Mouse (Mus musculus) left cerebral cortex, adult 18-20 months (tissue): ENCODE measurements around the gene Rps19. TPM values are rescaled to one million over a fixed set of nuclear protein-coding genes. Genes with fewer than 3 reads are reported as not detected.

Source experiments
- DNase-seq, 2 experiments: peaks; one replicate each; pipeline ENCODE4 v3.0.0; 2021 to 2022; ENCODE audit warnings: low spot score in 2 of 2, mixed read lengths in 1 of 2
- total RNA-seq, 2 experiments: library from RNA; stranded (reverse); gene quantifications; 2 replicates each; pipeline ENCODE4 v1.2.3; 2021

Gene Rps19
- total RNA-seq, 2 experiments from 2014 or later, result 511 to 584 TPM

DNA sequence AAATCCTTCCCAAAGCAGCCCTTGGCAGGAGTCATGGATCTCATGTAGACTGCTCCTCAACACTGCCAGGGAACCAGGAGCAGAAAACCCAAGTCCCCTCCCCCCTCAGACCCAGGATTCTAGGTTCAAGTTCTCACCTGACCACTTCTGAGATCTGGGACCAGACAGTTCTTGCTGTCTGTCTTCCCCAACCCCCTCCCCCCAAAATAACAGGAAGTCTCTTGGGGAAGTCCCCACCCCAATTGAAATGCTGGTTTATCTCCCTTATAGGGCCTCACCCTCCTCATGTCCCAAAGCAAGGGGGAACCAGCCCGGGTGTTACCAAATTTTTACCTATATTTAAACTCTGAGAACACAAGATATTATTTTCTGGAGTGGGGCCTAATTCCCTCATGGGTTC, 17.7 kb downstream of the Rps19 start:
- no peak for DNase-seq

DNA sequence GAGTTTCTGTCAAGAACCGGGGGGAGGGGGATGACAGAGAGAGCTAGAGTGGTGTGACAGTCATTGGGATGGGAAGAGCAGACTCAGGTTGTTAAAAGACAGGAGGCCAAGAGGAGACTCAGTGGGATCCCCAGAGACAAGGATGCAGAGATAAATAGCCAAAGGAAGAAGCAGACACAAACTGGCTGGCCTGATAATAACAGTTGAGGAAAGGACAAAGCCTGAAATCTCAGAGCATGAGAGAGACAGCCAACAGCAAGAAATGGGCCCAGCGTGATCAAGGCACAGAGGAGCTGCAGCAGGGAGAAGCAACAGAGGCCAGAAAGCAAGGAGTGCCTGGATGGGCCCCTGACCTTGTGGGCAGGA, 18.1 kb downstream of the Rps19 start:
- no peak for DNase-seq

DNA sequence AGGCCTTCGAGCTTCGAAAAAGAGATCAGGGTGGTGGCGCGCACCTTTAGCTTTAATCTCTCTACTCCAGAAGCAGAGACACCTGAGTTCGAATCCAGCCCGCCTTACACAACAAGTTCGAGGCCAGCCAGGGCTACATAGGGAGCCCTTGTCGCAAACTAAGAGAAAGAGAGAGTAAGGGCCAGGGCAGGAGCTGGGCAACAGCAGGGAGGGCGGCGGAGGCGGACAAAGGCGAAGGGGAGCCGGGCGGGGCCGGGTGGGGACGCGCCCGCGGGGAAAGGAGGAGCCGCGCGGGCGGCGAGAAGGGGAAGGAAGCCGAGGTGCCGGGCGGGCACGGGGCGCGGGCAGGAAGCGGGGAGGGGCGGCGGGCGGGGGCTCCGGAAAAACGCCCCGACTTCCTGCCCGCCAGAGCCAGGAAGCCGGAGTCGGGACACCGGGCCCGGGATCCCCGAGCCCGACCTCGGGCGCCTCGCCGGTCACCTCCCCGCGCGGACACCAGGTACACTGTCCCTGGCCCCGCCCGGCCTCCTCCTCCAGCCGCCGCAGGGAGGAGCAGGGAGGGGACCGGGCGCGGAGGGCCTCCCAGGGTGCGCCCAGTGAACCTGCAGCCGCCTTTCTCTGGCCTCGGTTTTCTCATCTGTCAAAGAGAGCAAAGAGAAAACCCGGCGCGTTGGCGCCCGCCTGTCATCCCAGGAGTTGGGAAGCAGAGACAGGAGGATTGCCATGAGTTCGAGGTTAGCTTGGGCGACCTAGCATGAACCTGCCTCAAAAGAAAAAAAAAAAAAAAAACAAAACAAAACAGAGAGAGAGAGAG, 18.7 kb downstream of the Rps19 start, which contains the start of gene Arhgef1:
TSS of gene Arhgef1 (plus strand) at position 283 of the 814 bp plus-strand sequence.
- peak; percentile 25 to 36 for DNase-seq

DNA sequence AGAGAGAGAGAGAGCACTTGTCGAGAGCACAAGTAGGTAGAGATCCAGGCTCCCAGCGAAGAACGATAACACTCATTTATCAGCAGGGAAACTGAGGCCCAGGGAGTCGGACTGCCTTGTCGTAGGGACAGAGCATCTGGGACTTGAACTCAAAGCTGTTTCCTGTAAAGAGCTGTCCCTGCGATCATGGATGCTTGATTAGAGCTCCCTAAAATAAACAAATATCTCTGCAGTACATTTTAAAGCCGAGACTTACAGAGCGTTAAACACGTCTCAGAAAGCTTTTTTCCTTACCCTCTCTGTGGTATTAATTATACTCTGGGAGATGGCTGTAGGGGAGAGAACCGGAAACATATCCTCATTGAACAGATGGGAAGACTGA, 19.3 kb downstream of the Rps19 start:
- DNase-seq, result no peak

DNA sequence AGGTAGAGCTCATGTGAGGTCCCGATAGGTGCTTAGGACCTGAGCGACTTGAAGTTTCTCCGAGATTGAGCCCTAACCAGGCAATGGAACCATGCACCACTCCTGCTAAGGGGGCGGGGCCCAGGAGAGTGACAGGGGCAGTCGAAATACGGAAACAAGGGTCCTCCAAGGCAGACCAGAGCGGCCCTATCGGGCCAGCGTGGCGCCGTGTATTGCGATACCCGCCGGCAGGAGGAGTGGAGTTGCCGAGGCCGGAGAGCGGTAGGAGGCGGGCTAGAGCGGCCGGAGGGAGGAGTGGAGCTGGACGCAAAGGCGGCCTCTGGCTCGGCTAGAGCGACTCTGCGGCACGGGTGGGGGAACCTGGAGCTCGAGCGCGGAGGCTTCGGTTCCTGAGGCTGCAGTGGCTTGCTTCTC, 19.9 kb downstream of the Rps19 start:
- DNase-seq, result peak; percentile 94 to 98

DNA sequence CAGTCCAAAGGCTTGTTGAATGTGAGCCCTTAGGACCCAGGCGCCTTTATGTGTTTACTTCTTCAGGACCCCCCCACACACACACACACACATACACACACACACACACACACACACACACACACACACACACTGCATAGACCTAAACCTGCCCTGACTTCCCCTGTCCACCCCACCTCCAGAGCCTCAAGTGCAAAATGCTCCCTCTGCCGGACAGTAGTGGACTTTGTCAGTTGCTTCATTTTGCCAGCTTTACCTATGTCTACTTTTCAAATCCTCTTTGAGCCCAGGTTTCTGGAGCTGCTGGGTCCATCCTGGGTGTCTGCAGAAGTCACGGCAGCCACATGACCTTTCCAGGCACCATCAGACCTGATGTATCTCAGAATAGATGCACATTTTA, 20.8 kb downstream of the Rps19 start:
- DNase-seq, result peak; percentile 50

DNA sequence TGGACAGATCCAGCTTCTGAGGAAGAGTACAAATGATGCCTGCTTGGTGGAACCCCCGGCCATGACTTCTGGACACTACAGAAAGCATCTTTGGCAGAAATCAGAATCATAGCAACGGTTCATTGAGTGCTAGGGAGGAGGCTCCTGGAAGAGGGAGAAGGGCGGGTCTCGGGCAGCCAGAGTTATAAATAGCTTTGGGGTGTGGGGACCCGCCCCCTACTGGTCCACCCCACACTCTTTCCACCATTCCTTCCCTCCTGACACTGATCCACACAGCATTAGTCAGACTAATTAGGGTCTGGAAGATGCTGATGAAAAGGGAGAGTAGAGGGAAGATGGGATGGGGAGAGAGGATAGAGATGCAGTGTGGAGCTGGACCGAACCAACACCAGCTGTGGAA, 22.4 kb downstream of the Rps19 start:
- no peak for DNase-seq

DNA sequence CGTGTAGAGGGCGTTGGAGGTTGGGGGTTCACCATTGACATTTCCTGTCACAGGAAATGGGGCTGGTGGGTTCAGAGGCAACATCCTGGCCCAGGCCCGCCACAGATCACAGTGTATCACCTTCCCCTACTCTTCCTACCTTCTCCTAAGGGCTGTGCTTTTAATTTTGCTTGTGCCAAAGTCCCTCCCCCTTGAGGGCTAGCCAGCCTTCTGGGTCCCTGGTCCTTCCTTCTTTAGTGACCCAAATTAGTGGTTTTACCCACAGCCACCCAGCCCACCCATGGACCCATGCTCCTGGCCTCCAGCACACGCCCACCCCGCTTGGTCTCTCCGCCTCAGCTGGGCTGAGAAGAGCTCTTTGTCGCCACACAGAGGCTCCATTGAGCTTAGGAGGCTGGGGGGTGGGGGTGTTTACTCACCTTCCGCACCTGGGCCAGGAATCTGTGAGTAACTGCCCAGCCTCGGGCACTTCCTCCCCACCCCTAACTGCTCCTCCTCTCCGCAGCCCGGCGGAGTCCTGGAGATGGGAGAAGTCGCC, 23.1 kb downstream of the Rps19 start:
- no peak for DNase-seq

DNA sequence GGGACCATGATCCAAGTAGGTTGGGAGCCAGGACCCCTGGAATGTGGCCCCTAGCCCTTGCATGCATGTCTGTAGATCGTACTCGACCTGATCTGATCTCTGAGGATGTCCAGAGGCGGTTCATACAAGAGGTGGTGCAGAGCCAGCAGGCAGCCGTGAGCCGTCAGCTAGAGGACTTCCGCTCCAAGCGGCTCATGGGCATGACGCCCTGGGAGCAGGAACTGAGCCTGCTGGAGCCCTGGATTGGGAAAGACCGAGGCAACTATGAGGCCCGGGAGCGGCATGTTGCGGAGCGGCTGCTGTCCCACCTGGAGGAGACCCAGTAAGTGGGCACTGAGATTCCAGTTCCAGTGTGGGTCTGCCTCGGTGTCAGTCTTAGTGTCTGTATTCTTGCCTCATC, 28.3 kb downstream of the Rps19 start:
- no peak for DNase-seq

DNA sequence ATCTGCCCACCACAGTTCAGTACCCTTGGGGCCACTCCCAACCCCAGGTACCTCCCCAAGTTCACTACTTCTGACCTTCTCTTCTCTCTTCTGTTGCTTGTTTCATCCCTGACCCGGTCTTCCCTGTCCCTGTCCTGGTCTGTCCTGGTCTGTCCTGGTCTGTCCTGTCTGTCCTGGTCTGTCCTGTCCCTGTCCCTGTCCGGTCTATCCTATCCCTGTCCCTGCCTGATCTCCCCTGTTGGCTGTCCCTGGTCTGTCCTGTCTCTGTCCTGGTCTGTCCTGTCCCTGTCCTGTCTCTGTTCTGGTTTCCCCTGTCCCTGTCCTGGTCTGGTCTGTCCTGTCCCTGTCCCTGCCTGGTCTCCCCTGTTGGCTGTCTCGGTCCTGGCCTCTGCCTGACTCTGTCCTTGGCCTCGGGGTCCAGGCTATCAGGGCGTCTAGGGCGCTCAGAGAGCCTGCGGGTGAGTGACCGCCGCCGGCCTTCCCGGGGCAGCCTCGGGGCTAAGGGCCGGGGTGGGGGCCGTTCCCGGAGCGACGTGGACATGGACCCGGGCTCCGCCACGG, 34.7 kb downstream of the Rps19 start:
- no peak for DNase-seq

DNA sequence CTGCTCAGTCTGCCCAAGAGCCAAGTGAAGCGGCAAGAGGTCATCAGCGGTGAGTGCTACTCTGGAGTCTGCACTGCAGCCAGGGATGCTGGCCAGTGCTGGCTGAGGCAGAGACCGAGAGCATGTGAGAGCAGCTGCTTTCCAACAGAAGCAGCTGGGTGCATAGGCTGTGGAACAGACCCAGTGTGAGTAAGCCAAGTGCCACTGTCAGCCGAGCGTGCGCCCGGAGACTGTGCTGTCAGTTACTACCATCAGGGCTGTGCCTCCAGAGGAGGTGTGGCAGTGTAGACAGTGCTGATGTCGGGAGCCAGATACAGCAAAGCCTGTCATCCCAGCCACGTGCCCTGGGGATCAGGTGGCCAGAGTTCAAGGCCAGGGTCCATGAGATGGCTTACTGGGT, 35.6 kb downstream of the Rps19 start:
- no peak for DNase-seq

DNA sequence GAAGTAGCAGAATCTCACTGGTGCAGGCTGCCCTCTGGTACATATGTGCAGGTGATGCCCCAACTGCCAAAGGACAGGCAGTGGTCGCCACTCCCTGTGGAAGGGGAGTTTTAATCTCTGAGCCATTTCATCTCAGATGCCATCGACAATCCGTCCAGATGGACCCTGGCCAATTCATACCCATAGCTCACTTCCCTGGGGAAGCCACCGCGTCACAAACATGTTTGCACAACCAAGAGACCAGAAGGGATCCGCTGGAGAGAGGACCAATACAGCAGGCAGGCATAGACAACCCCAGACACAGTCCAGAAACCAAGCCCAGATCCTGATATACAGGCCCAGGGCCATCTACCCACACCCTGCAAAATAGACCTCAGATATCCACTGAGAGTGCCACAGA, 46.3 kb downstream of the Rps19 start:
- no peak for DNase-seq

DNA sequence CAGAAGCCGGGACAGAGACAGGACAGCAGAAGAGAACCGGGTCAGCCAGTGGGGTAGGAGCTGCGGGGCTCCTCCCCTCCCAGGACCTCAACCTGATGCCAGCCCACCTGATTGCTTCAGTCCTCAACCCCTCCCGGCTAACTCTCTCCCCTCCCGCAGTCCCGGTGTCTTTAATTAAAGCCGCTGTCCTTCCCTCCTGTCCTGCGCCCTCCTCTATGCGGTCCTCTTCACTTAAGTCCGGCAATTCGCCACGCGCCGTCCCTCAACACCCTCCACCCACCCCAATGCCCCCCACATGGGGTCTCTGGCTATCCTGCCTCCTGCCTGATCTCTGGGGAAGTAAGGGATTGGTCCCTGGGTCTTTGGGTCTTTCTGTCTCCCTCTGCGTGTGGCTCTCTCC, 47.5 kb downstream of the Rps19 start:
- no peak for DNase-seq

Other genes with a start within 250 kb of the Rps19 start
- under 1 TPM in 1 of 2 experiments, not detected in 1; 0.21 TPM for gene Lypd3, start 247.8 kb upstream of the Rps19 start, total RNA-seq
- not detected for gene Tex101, start 207.7 kb upstream of the Rps19 start, total RNA-seq
- gene BC049730, start 175.1 kb upstream of the Rps19 start, total RNA-seq, result not detected
- not detected for gene Gm4763, start 157.5 kb upstream of the Rps19 start, total RNA-seq
- gene Cd177, start 124.1 kb upstream of the Rps19 start, total RNA-seq, result not detected
- not detected for gene Ceacam10, start 107.2 kb upstream of the Rps19 start, total RNA-seq
- 1 to 10 TPM in 1 of 2 experiments, not detected in 1; 1.5 TPM for gene Gm9844, start 22.2 kb upstream of the Rps19 start, total RNA-seq
- gene Lypd4, start 14.4 kb upstream of the Rps19 start, total RNA-seq, result not detected
- gene Dmrtc2, start 14.3 kb upstream of the Rps19 start, total RNA-seq, result not detected
- under 1 TPM; 0.30 to 0.77 TPM for gene Cd79a, start 13.0 kb downstream of the Rps19 start, total RNA-seq
- gene Arhgef1, start 18.5 kb downstream of the Rps19 start, total RNA-seq, result 10 to 100 TPM; 57.1 to 74.1 TPM
- not detected for gene Gm4881, start 60.1 kb downstream of the Rps19 start, total RNA-seq
- 100 to 1,000 TPM; 305 to 355 TPM for gene Rabac1, start 88.4 kb downstream of the Rps19 start, total RNA-seq
- gene Atp1a3, start 121.6 kb downstream of the Rps19 start, total RNA-seq, result 1,000 to 10,000 TPM; 1,987 to 2,019 TPM
- gene Grik5, start 188.0 kb downstream of the Rps19 start, total RNA-seq, result 100 to 1,000 TPM; 176 TPM
- 10 to 100 TPM; 34.9 TPM for gene Zfp574, start 188.2 kb downstream of the Rps19 start, total RNA-seq